Mouse (Mus musculus) forebrain, embryonic 13.5 days (tissue): Measurements from ENCODE around the gene Armc8. TPM values are rescaled to one million over a fixed set of nuclear protein-coding genes. Genes with fewer than 3 reads are reported as not detected.

Experiments used
- ATAC-seq: fragments of 200-750 bp; cut with Nextera tagmentation; 2 replicates; pipeline ENCODE4 v1.8.0; 2017
- H3K27ac ChIP-seq: fragments of 300-500 bp; sonication (generic); 2 replicates; pipeline ENCODE4 v1.5.1; 2015; ENCODE audit warnings: inconsistent platforms, mild to moderate bottlenecking, moderate library complexity
- H3K27me3 ChIP-seq: fragments of 300-500 bp; sonication (generic); 2 replicates; pipeline ENCODE4 v1.6.1; 2015; ENCODE audit warnings: mild to moderate bottlenecking, inconsistent platforms
- H3K36me3 ChIP-seq: fragments of 300-500 bp; sonication (generic); 2 replicates; pipeline ENCODE4 v1.6.1; 2015; ENCODE audit warnings: mild to moderate bottlenecking, inconsistent platforms; ENCODE audit not compliant: poor library complexity, severe bottlenecking
- H3K4me1 ChIP-seq: fragments of 300-500 bp; sonication (generic); 2 replicates; pipeline ENCODE4 v1.6.1; 2015; ENCODE audit warnings: inconsistent platforms
- H3K4me2 ChIP-seq: fragments of 300-500 bp; sonication (generic); 2 replicates; pipeline ENCODE4 v1.6.1; 2015; ENCODE audit warnings: inconsistent platforms, mild to moderate bottlenecking, moderate library complexity
- H3K4me3 ChIP-seq: fragments of 300-500 bp; sonication (generic); 2 replicates; pipeline ENCODE4 v1.5.1; 2015; ENCODE audit warnings: mild to moderate bottlenecking, inconsistent platforms
- H3K9ac ChIP-seq: fragments of 300-500 bp; sonication (generic); 2 replicates; pipeline ENCODE4 v1.6.1; 2015; ENCODE audit warnings: mild to moderate bottlenecking, inconsistent platforms
- H3K9me3 ChIP-seq: fragments of 300-500 bp; sonication (generic); replicated peaks from 2 replicates; pipeline ENCODE4 v1.6.1; 2016; ENCODE audit warnings: inconsistent platforms
- WGBS: fragments of 180-500 bp; shearing (Covaris S2); methylation state at CpG from one replicate; pipeline ENCODE4 v1.1.7; 2015; 5-methylcytosine and 5-hydroxymethylcytosine counted together
- polyA plus RNA-seq: library from polyadenylated mRNA; unstranded; fragments of >200 nt; fragmentation: Nextera tagmentation; extraction: Ambion mirVana; gene quantifications from 2 replicates; pipeline ENCODE4 v1.2.1, GENCODE M21; 2015

Gene Armc8
- polyA plus RNA-seq, 1 experiment from 2014 or later = 50.4 TPM

DNA sequence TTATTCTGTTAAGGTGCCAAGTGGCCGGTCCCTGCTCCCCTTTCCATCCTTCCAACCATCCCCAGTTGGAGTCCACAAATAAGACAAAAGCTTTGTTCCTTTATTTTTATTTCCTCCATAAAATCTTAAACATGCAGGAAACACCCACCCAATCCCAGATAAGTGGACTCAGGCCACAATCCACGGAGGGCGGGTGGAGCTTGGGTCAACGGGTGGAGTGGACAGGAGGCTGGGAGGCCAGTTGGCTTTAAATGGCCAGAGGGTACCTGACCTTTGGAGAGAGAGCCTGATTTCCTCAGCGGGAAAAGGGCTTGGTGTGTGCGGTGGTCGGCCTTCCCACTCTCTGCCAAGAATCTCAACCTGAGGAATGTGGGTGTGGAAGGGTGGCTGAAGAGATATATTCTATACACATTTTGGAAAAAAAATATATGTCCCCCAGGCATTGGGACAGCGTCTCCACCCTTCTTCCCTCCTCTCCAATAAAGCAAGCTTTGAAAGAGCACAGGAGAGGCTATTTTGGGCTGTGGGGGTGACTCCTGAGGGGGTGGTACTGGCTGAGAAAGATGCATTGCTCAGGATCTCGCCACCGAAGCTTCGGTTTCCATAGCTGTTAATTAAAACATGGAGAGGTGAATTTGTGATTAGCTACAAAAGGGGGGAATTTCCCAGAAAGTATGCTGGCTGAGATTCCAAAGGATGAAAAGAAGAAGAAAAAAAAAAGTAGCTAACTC lies 139.9 kb downstream of the Armc8 start:
- no peaks in the 10 kb centered on the region for H3K9me3 ChIP-seq
- ATAC-seq = no peak
- no peaks in the 10 kb centered on the region for H3K36me3 ChIP-seq
- no peak overlapping the region for H3K4me2 ChIP-seq
- no peak overlapping the region for H3K4me3 ChIP-seq
- no peak overlapping the region for H3K27ac ChIP-seq
- peaks cover 25% of the 10 kb centered on the region for H3K4me1 ChIP-seq
- 74% methylated on average over 11 of the region's 11 CpGs for WGBS
- H3K9ac ChIP-seq = no peak overlapping the region
- no peaks in the 10 kb centered on the region for H3K27me3 ChIP-seq

Other genes starting within 250 kb of the Armc8 start
- 0.26 and 0.31 TPM in 2 replicates for gene Esyt3, start 210.3 kb downstream of the Armc8 start, polyA plus RNA-seq
- 43.4 and 44.8 TPM in 2 replicates for gene Mras, start 131.5 kb downstream of the Armc8 start, polyA plus RNA-seq
- 0.56 and 0.72 TPM in 2 replicates for gene Nme9, start 117.4 kb downstream of the Armc8 start, polyA plus RNA-seq
- 31.8 and 37.8 TPM in 2 replicates for gene Dbr1, start 6.9 kb upstream of the Armc8 start, polyA plus RNA-seq
- not detected in 2 replicates for gene A4gnt, start 43.6 kb upstream of the Armc8 start, polyA plus RNA-seq
- gene Dzip1l, start 60.6 kb upstream of the Armc8 start, polyA plus RNA-seq = 14.0 and 17.9 TPM in 2 replicates
- not detected in 2 replicates for gene Cldn18, start 148.4 kb upstream of the Armc8 start, polyA plus RNA-seq